Mouse (Mus musculus) midbrain, embryonic 13.5 days (tissue): Measurements from ENCODE around the gene Fbxl15. TPM values are rescaled to one million over a fixed set of nuclear protein-coding genes. Genes with fewer than 3 reads are reported as not detected.
A peak's percentile ranks its signal among the peaks of the same experiment; 100 is the strongest.

Source experiments
- ATAC-seq: fragments of 200-750 bp; cut with Nextera tagmentation; 2 replicates; pipeline ENCODE4 v1.8.0; 2017; ENCODE audit warnings: mild to moderate bottlenecking, moderate TSS enrichment, moderate library complexity
- H3K27ac ChIP-seq: fragments of 300-500 bp; sonication (generic); 2 replicates; pipeline ENCODE4 v1.5.1; 2015; ENCODE audit warnings: inconsistent platforms, mild to moderate bottlenecking, moderate library complexity
- H3K27me3 ChIP-seq: fragments of 300-500 bp; sonication (generic); 2 replicates; pipeline ENCODE4 v1.6.1; 2015; ENCODE audit warnings: mild to moderate bottlenecking, inconsistent platforms
- H3K36me3 ChIP-seq: fragments of 300-500 bp; sonication (generic); 2 replicates; pipeline ENCODE4 v1.6.1; 2015; ENCODE audit warnings: mild to moderate bottlenecking, inconsistent platforms
- H3K4me1 ChIP-seq: fragments of 300-500 bp; sonication (generic); replicated peaks from 2 replicates; pipeline ENCODE4 v1.6.1; 2015; ENCODE audit warnings: inconsistent platforms
- H3K4me2 ChIP-seq: fragments of 300-500 bp; sonication (generic); replicated peaks from 2 replicates; pipeline ENCODE4 v1.6.1; 2015; ENCODE audit warnings: moderate library complexity, mild to moderate bottlenecking, inconsistent platforms
- H3K4me3 ChIP-seq: fragments of 300-500 bp; sonication (generic); replicated peaks from 2 replicates; pipeline ENCODE4 v1.5.1; 2015; ENCODE audit warnings: mild to moderate bottlenecking, inconsistent platforms
- H3K9ac ChIP-seq: fragments of 300-500 bp; sonication (generic); replicated peaks from 2 replicates; pipeline ENCODE4 v1.6.1; 2015; ENCODE audit warnings: mild to moderate bottlenecking, inconsistent platforms
- H3K9me3 ChIP-seq: fragments of 300-500 bp; sonication (generic); 2 replicates; pipeline ENCODE4 v1.6.1; 2016; ENCODE audit warnings: mild to moderate bottlenecking, inconsistent platforms
- WGBS: fragments of 180-500 bp; shearing (Covaris S2); methylation state at CpG from one replicate; pipeline ENCODE4 v1.1.7; 2015; 5-methylcytosine and 5-hydroxymethylcytosine counted together
- polyA plus RNA-seq: library from polyadenylated mRNA; unstranded; fragments of >200 nt; fragmentation: Nextera tagmentation; extraction: Ambion mirVana; gene quantifications from 2 replicates; pipeline ENCODE4 v1.2.1, GENCODE M21; 2015

The Fbxl15 gene
- 40.8 and 44.2 TPM in 2 replicates for polyA plus RNA-seq

DNA sequence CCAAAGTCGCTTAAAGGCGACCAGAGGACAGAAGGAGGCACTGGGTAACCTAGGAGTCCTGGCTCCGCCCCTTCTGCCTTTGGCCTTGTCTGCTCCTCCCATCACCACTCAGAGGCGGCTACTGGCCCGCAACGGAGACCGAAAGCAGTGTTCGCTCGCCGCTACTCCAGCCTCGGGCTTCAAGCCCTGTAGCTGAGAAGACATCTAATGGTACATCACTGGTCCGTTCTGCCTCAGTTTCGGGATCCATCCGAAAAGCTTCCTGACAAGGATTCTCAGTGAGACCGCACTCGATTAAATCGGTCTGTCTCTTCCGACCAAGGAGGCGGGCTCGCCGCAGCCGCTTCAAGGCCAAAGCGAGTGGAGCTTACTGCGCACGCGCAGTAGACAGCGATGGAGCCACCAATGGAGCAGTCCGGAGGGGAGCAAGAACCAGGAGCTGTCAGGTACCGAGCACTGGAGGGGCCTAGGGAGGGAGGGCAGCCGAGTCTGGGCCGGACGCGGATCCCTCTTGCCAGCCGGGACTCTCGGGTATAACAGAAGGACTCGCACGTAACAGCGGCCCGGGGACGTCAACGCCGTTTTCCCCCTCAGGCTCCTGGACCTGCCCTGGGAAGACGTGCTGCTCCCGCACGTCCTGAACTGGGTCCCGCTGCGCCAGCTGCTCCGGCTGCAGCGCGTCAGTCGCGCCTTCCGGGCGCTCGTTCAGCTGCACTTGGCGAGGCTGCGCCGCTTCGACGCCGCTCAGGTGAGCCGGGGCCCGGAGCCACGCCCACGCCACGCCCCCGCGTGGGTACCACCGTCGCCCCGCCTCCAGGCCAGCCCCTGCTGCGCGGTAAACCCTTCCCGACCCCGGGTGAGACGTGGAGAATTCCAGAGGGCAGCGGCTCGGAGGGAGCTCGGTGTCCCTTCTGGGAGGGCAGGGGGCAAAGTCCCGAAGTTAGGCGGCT, at the start of gene Fbxl15:
Fbxl15 (plus strand) TSS at position 104 of the 950 bp plus-strand sequence.
- H3K27ac ChIP-seq = peak within 1 kb of the TSS; percentile 96
- H3K4me2 ChIP-seq = peak within 1 kb of the TSS; percentile 100
- H3K4me1 ChIP-seq = peaks cover 60% of the 10 kb centered on the region
- peaks cover 27% of the 10 kb centered on the region for H3K36me3 ChIP-seq
- peak within 1 kb of the TSS; percentile 62 for H3K4me3 ChIP-seq
- ATAC-seq = peak; percentile 87
- H3K27me3 ChIP-seq = peaks cover 16% of the 10 kb centered on the region
- under 1% methylated on average over 79 of the region's 81 CpGs for WGBS
- H3K9me3 ChIP-seq = no peaks in the 10 kb centered on the region
- H3K9ac ChIP-seq = peak within 1 kb of the TSS; percentile 80

DNA sequence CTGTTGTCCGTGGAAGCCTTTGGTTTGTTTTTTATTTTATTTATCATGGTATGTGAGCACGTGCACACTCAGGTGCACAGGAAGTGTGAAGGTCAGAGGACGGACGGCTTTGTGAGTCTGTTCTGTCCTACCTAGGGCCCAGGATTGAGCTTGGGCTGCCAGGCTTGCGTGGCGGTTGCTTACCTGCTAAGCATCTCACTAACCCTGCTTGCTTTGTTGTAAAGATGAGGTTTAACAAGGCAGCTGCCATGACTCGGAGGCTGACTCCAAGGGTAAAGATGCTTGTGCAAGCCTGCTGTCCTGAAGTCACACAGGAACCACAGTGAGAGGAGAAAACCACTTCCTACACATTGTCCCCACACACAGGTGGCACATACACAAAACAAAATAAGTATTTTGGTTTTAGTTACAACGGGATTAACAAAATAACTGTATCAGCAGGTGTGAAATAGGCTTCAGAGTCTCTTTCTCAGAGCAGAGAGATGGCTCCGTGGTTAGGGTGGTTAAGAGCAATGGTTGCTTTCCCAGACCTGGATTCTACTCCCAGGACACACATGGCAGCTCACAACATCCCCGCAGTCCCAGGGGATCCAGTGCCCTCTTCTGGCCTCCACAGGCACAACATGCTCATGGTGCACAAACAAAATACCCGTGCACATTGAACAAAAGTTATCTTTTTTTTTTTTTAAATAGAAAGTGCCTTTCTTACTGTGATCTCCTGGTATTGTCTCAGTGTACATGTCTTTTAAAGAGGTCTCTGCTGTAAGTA, 45.7 kb upstream of the Fbxl15 start:
- no peaks in the 10 kb centered on the region for H3K4me1 ChIP-seq
- no peaks in the 10 kb centered on the region for H3K9me3 ChIP-seq
- ATAC-seq = no peak
- 96% methylated on average over 11 of the region's 11 CpGs for WGBS
- H3K27me3 ChIP-seq = no peaks in the 10 kb centered on the region
- no peak overlapping the region for H3K4me2 ChIP-seq
- H3K27ac ChIP-seq = no peak overlapping the region
- no peak overlapping the region for H3K9ac ChIP-seq
- H3K4me3 ChIP-seq = no peak overlapping the region
- H3K36me3 ChIP-seq = peaks cover 92% of the 10 kb centered on the region

DNA sequence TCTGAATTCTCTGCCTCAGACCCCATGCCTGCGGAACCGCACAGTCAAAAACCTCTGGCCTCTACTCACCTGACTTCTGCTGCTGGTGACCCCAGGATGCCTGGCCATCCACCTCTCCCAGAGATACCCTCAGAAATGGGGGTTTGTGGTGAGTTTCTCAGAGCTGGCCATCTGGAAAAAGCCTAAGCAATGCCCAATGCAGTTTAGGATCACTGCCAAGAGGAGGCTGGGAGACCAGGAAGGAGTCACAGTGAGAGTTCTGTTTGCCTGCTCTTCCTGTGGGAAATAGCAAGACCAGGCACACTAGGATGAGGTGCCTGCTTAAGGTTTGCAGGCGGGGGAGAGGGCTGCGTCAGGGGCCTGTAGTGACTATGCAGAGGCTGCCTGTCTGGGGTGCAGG, 43.3 kb upstream of the Fbxl15 start:
- no peak overlapping the region for H3K4me2 ChIP-seq
- H3K9ac ChIP-seq = no peak overlapping the region
- no peaks in the 10 kb centered on the region for H3K27me3 ChIP-seq
- no peak overlapping the region for H3K4me3 ChIP-seq
- 91% methylated on average over 4 of the region's 4 CpGs for WGBS
- ATAC-seq = no peak
- H3K9me3 ChIP-seq = no peaks in the 10 kb centered on the region
- no peaks in the 10 kb centered on the region for H3K4me1 ChIP-seq
- no peak overlapping the region for H3K27ac ChIP-seq
- H3K36me3 ChIP-seq = peaks cover 82% of the 10 kb centered on the region

DNA sequence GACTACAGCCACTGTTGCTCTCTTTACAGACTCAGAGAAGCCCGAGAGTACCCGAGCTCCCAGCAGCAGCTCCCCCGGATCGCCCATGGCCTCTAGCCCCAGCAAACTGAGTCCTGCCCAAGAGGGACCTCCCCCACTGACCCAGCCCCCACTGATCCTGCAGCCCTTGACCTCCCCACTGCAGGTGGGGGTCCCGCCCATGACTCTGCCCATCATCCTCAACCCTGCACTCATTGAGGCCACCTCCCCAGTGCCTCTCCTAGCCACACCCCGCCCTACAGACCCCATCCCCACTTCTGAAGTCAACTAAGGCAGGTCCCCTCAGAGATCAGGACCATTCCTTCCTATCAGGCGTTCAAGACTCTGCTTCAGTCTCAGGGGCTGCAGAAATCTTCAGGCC, 42.4 kb upstream of the Fbxl15 start:
- no peaks in the 10 kb centered on the region for H3K27me3 ChIP-seq
- no peak overlapping the region for H3K4me2 ChIP-seq
- H3K9ac ChIP-seq = no peak overlapping the region
- no peaks in the 10 kb centered on the region for H3K4me1 ChIP-seq
- peaks cover 72% of the 10 kb centered on the region for H3K36me3 ChIP-seq
- 80% methylated on average over 7 of the region's 7 CpGs for WGBS
- no peak overlapping the region for H3K4me3 ChIP-seq
- no peak overlapping the region for H3K27ac ChIP-seq
- no peak for ATAC-seq
- no peaks in the 10 kb centered on the region for H3K9me3 ChIP-seq

DNA sequence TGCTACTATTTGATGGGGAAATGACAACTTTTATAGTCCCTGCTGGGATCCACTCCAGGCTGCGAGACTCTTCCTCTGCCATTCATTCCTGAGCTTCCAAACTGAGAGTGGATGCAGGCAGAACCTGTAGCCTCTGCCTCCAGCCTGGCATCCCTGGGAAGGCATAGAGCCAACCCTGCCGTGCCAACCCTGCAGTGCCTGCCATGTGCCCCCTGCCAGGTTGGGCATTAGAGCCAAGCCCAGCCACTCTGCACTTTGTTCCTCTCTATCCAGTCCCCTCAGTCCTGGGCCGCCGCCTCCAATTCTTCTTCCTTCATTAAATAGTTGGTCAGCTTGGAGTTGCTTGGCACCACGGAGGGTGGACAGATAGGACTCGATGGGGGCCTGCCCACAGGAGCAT, 41.9 kb upstream of the Fbxl15 start:
- Histone ChIP-seq H3K4me3 (no peak overlapping the region), H3K4me1 (no peaks in the 10 kb centered on the region), H3K27me3 (no peaks in the 10 kb centered on the region), H3K27ac (no peak overlapping the region), H3K36me3 (peaks cover 68% of the 10 kb centered on the region), H3K9ac (no peak overlapping the region), H3K9me3 (no peaks in the 10 kb centered on the region), H3K4me2 (no peak overlapping the region)
- 98% methylated on average over 6 of the region's 6 CpGs for WGBS
- no peak for ATAC-seq

DNA sequence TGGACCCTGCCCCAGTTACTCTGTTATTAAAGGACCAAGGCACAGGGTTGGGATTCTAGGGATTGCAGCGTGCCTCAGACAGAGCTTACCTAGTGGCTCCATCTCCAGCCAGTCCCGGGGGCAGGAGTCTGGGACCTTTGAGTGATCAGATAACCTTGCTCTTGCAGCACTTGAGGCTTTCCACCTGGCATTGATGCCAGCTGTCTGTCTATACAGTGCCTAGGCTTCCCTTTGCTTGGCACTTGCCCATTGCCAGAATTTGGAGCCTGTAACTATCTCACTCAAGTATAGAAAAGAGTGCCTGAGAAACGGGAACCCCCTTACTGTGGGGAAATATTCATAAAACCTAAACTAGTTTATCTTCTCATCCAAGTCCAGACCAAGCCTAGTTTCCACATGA, 41.1 kb upstream of the Fbxl15 start:
- ATAC-seq = no peak
- H3K27me3 ChIP-seq = no peaks in the 10 kb centered on the region
- no peak overlapping the region for H3K4me2 ChIP-seq
- no peaks in the 10 kb centered on the region for H3K4me1 ChIP-seq
- 91% methylated on average over 3 of the region's 3 CpGs for WGBS
- peaks cover 59% of the 10 kb centered on the region for H3K36me3 ChIP-seq
- no peaks in the 10 kb centered on the region for H3K9me3 ChIP-seq
- H3K27ac ChIP-seq = no peak overlapping the region
- no peak overlapping the region for H3K9ac ChIP-seq
- no peak overlapping the region for H3K4me3 ChIP-seq

DNA sequence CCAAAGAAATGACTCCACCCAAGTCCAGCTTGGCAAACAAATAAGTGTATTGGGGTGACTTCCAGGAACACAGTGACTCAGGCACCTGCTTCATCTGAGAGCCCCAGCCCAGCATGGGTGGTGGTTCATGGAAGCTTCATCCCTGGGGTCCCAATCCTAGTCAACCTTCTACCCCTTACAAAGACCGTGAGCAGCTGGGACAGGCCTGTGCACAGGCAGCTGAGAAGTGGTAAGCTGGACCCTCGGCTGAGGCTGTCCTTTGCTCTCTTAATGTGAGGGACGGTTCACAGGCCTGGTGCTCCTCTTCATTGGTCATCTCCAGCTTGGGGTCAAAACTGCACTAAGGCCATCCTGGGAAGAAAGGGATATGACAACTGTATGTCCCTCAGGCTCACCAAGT, 40.4 kb upstream of the Fbxl15 start:
- H3K27me3 ChIP-seq = no peaks in the 10 kb centered on the region
- H3K4me1 ChIP-seq = no peaks in the 10 kb centered on the region
- no peak overlapping the region for H3K27ac ChIP-seq
- ATAC-seq = no peak
- no peak overlapping the region for H3K4me2 ChIP-seq
- H3K4me3 ChIP-seq = no peak overlapping the region
- no peaks in the 10 kb centered on the region for H3K9me3 ChIP-seq
- H3K36me3 ChIP-seq = peaks cover 53% of the 10 kb centered on the region
- no peak overlapping the region for H3K9ac ChIP-seq
- WGBS = 89% methylated on average over 3 of the region's 3 CpGs

DNA sequence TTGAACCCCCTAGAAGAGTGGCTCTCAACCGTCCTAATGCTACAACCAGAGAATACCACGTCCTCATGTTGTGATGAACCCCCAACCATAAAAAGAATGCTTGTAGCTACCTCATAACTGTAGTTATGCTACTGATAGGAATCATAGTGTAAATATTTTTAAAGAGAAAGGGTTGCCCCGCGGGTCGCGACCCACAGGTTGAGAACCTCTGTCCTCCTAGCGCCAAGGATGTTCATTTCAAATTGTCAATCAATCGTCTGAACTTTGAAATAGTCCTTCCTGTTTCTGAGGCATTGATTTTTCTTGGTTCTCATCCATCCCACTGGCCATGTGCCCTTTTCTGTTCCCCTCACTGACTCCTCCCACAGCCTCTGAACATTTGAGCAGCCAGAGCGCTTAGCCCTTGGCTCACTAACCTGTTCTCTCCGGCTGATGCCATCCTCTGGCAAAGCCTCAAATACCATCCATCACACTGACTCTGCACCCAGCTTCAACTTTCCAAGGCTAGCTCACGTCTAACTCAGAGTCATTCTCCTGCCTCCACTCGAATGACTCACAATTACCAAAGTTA, 37.4 kb upstream of the Fbxl15 start:
- no peak overlapping the region for H3K27ac ChIP-seq
- peaks cover 22% of the 10 kb centered on the region for H3K36me3 ChIP-seq
- H3K9ac ChIP-seq = no peak overlapping the region
- WGBS = 73% methylated on average over 12 of the region's 12 CpGs
- no peak overlapping the region for H3K4me2 ChIP-seq
- no peaks in the 10 kb centered on the region; the same call in 1 of the 2 replicates for H3K27me3 ChIP-seq
- ATAC-seq = no peak
- H3K4me1 ChIP-seq = no peaks in the 10 kb centered on the region
- H3K9me3 ChIP-seq = no peaks in the 10 kb centered on the region
- no peak overlapping the region for H3K4me3 ChIP-seq

DNA sequence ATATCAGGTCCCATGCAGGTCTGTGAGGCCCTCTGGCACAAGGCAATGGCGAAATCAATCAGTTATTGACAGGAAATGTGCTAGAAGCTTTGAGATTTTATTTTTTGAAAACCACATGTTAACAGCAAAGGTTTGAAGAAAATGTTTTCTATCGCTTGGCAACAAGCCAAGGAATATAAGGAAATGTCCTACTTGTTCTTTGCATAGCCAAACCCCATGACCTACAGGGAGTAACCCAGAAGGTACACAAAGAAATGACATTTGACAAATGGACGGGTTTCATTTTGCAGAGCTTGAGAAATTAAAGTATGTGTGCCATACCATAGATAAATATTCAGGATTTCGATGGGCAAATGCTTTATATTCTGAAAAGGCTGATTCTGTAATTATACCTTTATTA, 31.0 kb upstream of the Fbxl15 start:
- Histone ChIP-seq H3K4me2 (no peak overlapping the region), H3K36me3 (no peaks in the 10 kb centered on the region), H3K4me3 (no peak overlapping the region), H3K9me3 (no peaks in the 10 kb centered on the region), H3K9ac (no peak overlapping the region), H3K27ac (no peak overlapping the region), H3K4me1 (no peaks in the 10 kb centered on the region), H3K27me3 (peaks cover 4% of the 10 kb centered on the region; the same call in 1 of the 2 replicates)
- 73% methylated on average over 4 of the region's 4 CpGs for WGBS
- ATAC-seq = no peak

DNA sequence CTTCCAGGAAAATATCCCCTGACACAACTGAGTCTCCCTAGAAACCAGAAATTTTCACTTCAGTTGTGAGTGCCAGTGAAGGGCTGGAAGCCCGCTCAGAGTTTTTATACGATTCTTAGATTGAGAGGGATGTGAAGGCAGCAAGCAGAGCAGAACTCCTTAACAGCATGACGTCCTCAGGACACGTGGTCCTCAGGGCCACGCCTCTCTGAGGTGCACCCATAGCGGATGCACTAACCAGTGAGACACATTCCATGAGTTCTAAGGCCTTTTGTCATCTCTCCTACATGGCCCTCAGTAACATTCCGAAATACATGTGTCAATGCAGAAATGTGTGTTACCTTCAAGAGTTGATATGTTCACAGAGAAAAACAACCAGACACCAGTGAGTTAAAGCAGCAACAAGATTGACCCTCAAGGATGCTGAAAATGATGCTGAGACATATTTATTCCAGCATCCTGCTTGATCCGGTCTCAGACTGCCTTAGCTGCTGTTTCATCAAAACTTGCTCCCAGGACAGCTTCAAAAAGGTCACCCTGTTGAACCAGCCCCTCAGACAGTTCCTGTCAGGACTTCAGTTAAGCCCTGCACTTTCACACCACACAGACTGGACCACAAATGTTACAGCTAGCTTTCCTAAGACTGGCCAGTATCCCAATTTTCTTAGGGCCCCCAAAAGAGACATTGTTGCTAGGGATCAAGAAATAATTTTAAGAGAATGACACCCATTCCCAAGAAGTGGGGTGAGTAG, 27.5 kb upstream of the Fbxl15 start:
- Histone ChIP-seq H3K27me3 (peaks cover 16% of the 10 kb centered on the region), H3K4me1 (peaks cover 14% of the 10 kb centered on the region), H3K36me3 (no peaks in the 10 kb centered on the region), H3K9ac (no peak overlapping the region), H3K27ac (no peak overlapping the region), H3K4me2 (no peak overlapping the region), H3K9me3 (no peaks in the 10 kb centered on the region), H3K4me3 (no peak overlapping the region)
- WGBS = 35% methylated on average over 8 of the region's 8 CpGs
- ATAC-seq = no peak

DNA sequence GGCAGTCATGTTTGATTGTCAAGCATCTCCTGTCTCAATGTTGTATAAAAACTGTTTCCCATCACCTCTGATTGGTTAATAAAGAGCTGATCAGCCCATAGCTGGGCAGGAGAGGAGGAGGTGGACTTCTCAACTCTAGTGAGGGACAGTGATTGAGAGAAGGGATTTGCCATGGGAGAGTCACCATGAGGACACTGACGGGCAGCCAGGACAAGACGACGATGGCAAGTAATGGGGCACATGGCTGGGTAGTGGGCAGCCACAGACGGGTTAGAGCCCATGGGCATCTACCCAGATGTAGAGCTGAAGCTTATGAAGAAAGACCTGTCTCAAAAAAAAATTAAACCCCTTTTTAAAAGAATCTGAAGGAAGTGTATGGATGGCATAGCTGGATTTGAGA, 25.4 kb upstream of the Fbxl15 start:
- H3K27me3 ChIP-seq = peaks cover 36% of the 10 kb centered on the region
- H3K9me3 ChIP-seq = no peaks in the 10 kb centered on the region
- H3K9ac ChIP-seq = no peak overlapping the region
- no peak for ATAC-seq
- no peak overlapping the region for H3K27ac ChIP-seq
- WGBS = 87% methylated on average over 4 of the region's 4 CpGs
- H3K36me3 ChIP-seq = no peaks in the 10 kb centered on the region
- no peak overlapping the region for H3K4me3 ChIP-seq
- H3K4me2 ChIP-seq = no peak overlapping the region
- peaks cover 21% of the 10 kb centered on the region for H3K4me1 ChIP-seq
